Mouse (Mus musculus): ENCODE results near the gene Rcor1. TPM values are rescaled to one million over a fixed set of nuclear protein-coding genes. Genes with fewer than 3 reads are reported as not detected.

Gene Rcor1
- polyA plus RNA-seq, 1 experiment: 19.1 TPM

- TF ChIP-seq POLR2A (IDR thresholded peaks at IDR 0.05; ENCODE audit: borderline replicate concordance, extremely low read depth, insufficient read depth, insufficient read length, poor library complexity, severe bottlenecking) (no peak), CTCF (IDR thresholded peaks at IDR 0.05; ENCODE audit: borderline replicate concordance, extremely low read depth, insufficient read depth, insufficient read length) (no peak)
- no peak for DNase-seq (ENCODE audit: low read depth)
These were observed 57.1 kb downstream of the Rcor1 start for GRCm38 (mm10) chr12:111096249-111096648.

DNA sequence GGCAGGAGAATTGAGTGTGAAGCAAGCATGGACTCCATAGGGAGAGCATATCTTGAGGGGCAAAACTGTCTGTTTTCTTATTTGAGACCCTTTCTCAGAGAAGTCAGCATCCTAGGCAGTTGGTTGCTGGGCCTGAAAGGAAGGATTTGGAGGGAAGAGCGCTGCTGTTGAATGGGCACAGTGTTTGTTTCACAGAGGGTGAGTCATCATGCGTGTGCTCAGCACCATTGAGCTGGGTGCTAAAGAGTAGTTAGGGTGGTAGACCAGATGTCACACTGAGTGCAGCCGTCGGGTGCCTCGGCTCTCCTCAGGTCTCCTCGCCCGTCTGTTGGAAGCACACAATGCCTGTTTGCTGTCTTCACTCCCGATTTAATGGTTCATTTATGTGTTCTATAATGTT lies 57.9 kb downstream of the Rcor1 start:
- DNase-seq (ENCODE audit: low read depth): no peak
- TF ChIP-seq POLR2A (IDR thresholded peaks at IDR 0.05; ENCODE audit: borderline replicate concordance, extremely low read depth, insufficient read depth, insufficient read length, poor library complexity, severe bottlenecking) (no peak), CTCF (IDR thresholded peaks at IDR 0.05; ENCODE audit: borderline replicate concordance, extremely low read depth, insufficient read depth, insufficient read length) (no peak)

GRCm38 (mm10) chr12:111111176-111111575 lies 72.0 kb downstream of the Rcor1 start:
- no peak for DNase-seq (ENCODE audit: low read depth)
- no peak for TF ChIP-seq POLR2A (IDR thresholded peaks at IDR 0.05; ENCODE audit: borderline replicate concordance, extremely low read depth, insufficient read depth, insufficient read length, poor library complexity, severe bottlenecking)
- no peak for TF ChIP-seq CTCF (IDR thresholded peaks at IDR 0.05; ENCODE audit: borderline replicate concordance, extremely low read depth, insufficient read depth, insufficient read length)

GRCm38 (mm10) chr12:111114593-111114992 lies 75.4 kb downstream of the Rcor1 start:
- no peak for TF ChIP-seq POLR2A (IDR thresholded peaks at IDR 0.05; ENCODE audit: borderline replicate concordance, extremely low read depth, insufficient read depth, insufficient read length, poor library complexity, severe bottlenecking)
- no peak for TF ChIP-seq CTCF (IDR thresholded peaks at IDR 0.05; ENCODE audit: borderline replicate concordance, extremely low read depth, insufficient read depth, insufficient read length)
- DNase-seq (ENCODE audit: low read depth): no peak

DNA sequence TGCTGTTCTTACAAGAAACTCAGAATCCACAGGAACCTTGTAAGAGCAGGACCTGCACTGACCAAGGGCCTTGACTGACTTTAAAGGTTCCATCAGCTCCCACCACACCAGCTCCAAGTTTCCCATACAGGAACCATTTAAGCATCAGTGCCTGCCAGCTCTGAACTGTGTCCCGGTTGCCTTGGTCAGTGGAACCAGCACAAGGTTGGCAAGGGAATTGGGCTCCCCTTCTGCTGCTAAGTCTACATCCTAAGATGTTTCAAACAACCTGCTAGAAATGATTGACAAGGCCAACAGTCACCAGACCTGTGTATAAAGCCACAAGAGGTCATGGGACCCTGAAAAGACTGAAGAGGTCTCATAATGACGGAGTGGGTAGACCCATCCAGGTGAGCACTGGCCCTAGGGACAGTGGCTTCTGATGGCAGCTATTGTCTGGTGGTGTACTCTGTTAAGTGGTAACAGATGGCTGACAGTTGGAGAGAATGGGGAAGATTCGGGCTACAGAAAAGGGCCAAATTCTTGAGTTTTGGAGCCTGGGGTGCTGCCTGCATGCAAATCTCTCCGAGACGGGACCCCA lies 80.4 kb downstream of the Rcor1 start:
- no peak for DNase-seq (ENCODE audit: low read depth)
- no peak for TF ChIP-seq POLR2A (IDR thresholded peaks at IDR 0.05; ENCODE audit: borderline replicate concordance, extremely low read depth, insufficient read depth, insufficient read length, poor library complexity, severe bottlenecking)
- no peak for TF ChIP-seq CTCF (IDR thresholded peaks at IDR 0.05; ENCODE audit: borderline replicate concordance, extremely low read depth, insufficient read depth, insufficient read length)

DNA sequence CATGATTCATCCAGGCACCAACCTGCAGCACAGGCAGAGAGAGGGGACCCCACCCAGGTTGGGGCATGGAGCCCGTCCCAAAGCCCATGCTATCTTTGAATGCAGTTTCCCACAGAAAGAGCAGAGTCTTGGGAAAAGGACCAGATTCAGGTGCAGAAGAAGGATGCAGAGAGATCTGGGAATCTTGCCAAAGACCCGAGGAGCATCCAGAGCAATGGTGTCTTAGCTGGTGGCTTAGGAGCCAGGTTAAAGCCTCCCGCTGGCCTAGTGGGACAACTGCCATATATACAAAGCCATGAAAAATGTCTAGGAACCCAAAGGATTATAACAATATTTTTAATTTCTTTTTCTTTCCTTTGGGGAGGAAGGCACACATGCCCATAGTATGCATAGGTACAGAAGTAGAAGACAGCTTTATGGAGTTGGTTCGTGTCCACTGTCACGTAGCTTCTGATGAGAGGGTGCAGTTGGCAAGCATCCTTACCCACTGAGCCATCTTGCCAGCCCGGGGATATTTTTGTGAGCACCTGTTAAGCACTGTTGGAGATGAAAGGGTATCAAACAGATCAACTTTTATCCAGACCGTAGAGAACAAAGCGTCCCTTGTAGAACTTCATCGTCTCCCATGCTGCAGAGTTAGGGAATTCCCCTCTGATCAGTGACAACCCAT lies 82.0 kb downstream of the Rcor1 start:
- no peak for DNase-seq (ENCODE audit: low read depth)
- TF ChIP-seq CTCF (IDR thresholded peaks at IDR 0.05; ENCODE audit: borderline replicate concordance, extremely low read depth, insufficient read depth, insufficient read length) (no peak), POLR2A (IDR thresholded peaks at IDR 0.05; ENCODE audit: borderline replicate concordance, extremely low read depth, insufficient read depth, insufficient read length, poor library complexity, severe bottlenecking) (no peak)

DNA sequence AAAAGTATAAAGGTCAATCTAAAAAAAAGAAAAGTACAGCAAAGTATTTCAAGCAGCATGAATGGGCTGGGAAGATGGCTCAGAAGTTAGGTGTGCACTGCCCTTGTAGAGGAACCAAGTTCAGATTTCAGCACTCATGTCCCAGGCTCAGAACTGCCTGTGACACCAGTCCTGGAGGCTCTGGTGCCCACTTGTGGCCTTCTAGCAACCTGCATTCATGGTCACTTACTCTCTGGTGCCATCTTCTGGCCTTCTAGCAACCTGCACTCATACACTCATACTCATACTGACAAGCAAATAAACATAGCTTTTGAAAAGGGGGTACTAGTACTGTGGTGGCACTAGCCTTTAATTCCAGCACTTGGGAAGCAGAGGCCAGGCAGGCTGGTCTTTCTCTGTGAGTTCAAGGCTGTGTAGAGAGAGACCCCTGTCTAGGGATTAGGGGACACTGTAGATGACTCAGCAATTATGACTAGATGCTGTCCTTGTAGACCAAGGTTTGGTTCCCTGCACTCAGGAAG lies 83.2 kb downstream of the Rcor1 start:
- TF ChIP-seq CTCF (IDR thresholded peaks at IDR 0.05; ENCODE audit: borderline replicate concordance, extremely low read depth, insufficient read depth, insufficient read length) (peak; percentile 37; the same call in 1 of the 2 replicates), POLR2A (IDR thresholded peaks at IDR 0.05; ENCODE audit: borderline replicate concordance, extremely low read depth, insufficient read depth, insufficient read length, poor library complexity, severe bottlenecking) (no peak)
- no peak for DNase-seq (ENCODE audit: low read depth)

GRCm38 (mm10) chr12:111124601-111125260 lies 85.6 kb downstream of the Rcor1 start:
- TF ChIP-seq POLR2A (IDR thresholded peaks at IDR 0.05; ENCODE audit: borderline replicate concordance, extremely low read depth, insufficient read depth, insufficient read length, poor library complexity, severe bottlenecking) (no peak), CTCF (IDR thresholded peaks at IDR 0.05; ENCODE audit: borderline replicate concordance, extremely low read depth, insufficient read depth, insufficient read length) (no peak)
- peak; percentile 70 for DNase-seq (ENCODE audit: low read depth)

- DNase-seq (ENCODE audit: low read depth): no peak
- TF ChIP-seq CTCF (IDR thresholded peaks at IDR 0.05; ENCODE audit: borderline replicate concordance, extremely low read depth, insufficient read depth, insufficient read length): no peak
- no peak for TF ChIP-seq POLR2A (IDR thresholded peaks at IDR 0.05; ENCODE audit: borderline replicate concordance, extremely low read depth, insufficient read depth, insufficient read length, poor library complexity, severe bottlenecking)
These were observed 86.5 kb downstream of the Rcor1 start for GRCm38 (mm10) chr12:111125666-111126065.

GRCm38 (mm10) chr12:111134169-111134568 lies 95.0 kb downstream of the Rcor1 start:
- TF ChIP-seq POLR2A (IDR thresholded peaks at IDR 0.05; ENCODE audit: borderline replicate concordance, extremely low read depth, insufficient read depth, insufficient read length, poor library complexity, severe bottlenecking): no peak
- no peak for TF ChIP-seq CTCF (IDR thresholded peaks at IDR 0.05; ENCODE audit: borderline replicate concordance, extremely low read depth, insufficient read depth, insufficient read length)
- DNase-seq (ENCODE audit: low read depth): peak; percentile 42
